Mouse (Mus musculus): ENCODE results near the gene Cdh19. TPM values are rescaled to one million over a fixed set of nuclear protein-coding genes. Genes with fewer than 3 reads are reported as not detected.

Cdh19 gene
- total RNA-seq (2023; ENCODE audit: inconsistent age) = not detected in 4 replicates

GRCm38 (mm10) chr1:110977484-110977883, at the start of gene Cdh19:
Gene Cdh19 (minus strand): TSS chr1:110977584.

